Mouse (Mus musculus) layer of hippocampus, adult 2 months (tissue): ENCODE data around the gene Gm3336. TPM values are rescaled to one million over a fixed set of nuclear protein-coding genes. Genes with fewer than 3 reads are reported as not detected.

ENCODE experiments used
- DNase-seq, 2 experiments: peaks; one replicate each; pipeline ENCODE4 v3.0.0; 2022; ENCODE audit warnings: low spot score in 2 of 2
- H3K27ac ChIP-seq: fragments of 200-600 bp; 2 replicates; pipeline ENCODE4 v1.8.1; 2022
- H3K4me3 ChIP-seq: fragments of 200-600 bp; 2 replicates; pipeline ENCODE4 v1.8.1; 2022; ENCODE audit warnings: mild to moderate bottlenecking
- CTCF ChIP-seq: fragments of 200-600 bp; conservative IDR thresholded peaks from 2 replicates; pipeline ENCODE4 v1.8.1; 2022; ENCODE audit warnings: antibody characterized with exemption, mild to moderate bottlenecking, moderate library complexity
- total RNA-seq, 2 experiments: library from RNA; stranded (reverse); gene quantifications; 2 replicates each; pipeline ENCODE4 v1.2.3; 2021

Gm3336 gene
- total RNA-seq, 2 experiments from 2014 or later = not detected

DNA sequence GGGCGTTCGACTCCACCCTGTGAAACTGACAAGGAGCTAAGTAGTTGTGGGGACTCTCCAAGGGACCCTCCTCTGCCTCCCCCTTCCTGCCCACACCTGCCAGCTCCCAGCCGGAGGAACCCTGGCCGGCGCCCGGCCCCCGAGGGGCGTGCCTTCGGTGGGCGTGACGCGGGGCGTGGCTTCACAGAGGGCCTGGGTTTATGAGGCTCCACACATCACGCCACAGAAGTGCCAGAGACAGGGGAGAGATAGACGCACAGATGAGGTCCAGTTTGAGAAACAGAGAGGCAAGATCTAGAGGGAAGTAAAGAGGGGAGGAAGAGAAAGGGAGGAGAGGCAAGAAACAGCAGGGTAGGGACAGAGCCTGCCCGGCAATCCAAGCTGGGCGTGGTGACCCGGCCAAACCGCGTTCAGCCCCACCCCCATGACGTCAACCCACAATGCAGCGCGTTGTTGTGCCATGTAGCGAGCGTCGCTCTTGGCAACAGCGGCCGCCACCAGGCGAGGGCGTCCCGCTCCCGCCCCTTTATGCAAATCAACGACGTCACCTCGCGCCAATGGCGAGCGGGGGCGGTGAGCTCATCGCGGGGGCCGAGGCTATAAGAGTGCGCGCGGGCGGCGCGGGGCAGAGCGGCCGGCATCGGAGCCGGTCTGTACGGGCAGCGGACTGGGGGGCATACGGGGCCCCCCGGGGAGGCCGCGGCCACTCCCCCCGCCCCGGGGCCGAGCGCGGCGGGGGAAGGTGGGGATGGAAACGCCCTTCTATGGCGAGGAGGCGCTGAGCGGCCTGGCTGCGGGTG, 19.8 kb upstream of the Gm3336 start, which contains the start of gene Jund:
Gene Jund, plus strand, starts transcription at position 640 of the 800 bp plus-strand sequence.
- no peak for TF ChIP-seq CTCF

GRCm38 (mm10) chr8:70699116-70699833, 19.1 kb upstream of the Gm3336 start:
- TF ChIP-seq CTCF = no peak; the same call in 1 of the 2 replicates
- Histone ChIP-seq H3K4me3 (peak overlapping the region; percentile 94), H3K27ac (peak overlapping the region; percentile 100)
- DNase-seq = peak in 1 of 2 experiments; percentile 27

More for the DNA sequence above, 19.8 kb upstream of the Gm3336 start, which contains the start of gene Jund:
- peak; percentile 98 for DNase-seq
- peak within 1 kb of the TSS; percentile 100 for H3K27ac ChIP-seq
- peak within 1 kb of the TSS; percentile 94 for H3K4me3 ChIP-seq

- no peak for TF ChIP-seq CTCF
- H3K4me3 ChIP-seq = peak overlapping the region; percentile 94
- H3K27ac ChIP-seq = peak overlapping the region; percentile 100
- DNase-seq = peak; percentile 69 to 74
These were observed 18.3 kb upstream of the Gm3336 start for GRCm38 (mm10) chr8:70699834-70700554.

DNA sequence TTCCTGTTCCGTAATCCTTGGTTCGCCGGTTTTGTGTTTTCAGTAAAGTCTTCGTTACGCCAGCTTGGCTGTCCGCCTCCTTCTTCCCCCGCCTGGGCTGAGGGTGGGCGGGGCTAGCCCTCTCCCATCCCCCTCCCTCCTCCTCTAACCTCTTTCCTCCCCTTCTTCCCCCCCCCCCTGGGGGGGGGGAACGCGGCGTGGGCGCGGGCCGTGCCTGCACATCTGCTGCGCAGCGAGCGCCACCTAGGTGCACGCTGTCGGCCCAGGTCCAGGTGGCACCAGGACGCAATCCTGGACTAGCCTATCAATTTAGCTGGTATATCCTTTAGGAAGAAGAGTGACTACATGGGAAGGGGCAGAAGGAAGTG, 17.8 kb upstream of the Gm3336 start:
- peak; percentile 78 for TF ChIP-seq CTCF
- H3K27ac ChIP-seq = peak overlapping the region; percentile 100
- DNase-seq = peak; percentile 79 to 84
- H3K4me3 ChIP-seq = peak overlapping the region; percentile 94

DNA sequence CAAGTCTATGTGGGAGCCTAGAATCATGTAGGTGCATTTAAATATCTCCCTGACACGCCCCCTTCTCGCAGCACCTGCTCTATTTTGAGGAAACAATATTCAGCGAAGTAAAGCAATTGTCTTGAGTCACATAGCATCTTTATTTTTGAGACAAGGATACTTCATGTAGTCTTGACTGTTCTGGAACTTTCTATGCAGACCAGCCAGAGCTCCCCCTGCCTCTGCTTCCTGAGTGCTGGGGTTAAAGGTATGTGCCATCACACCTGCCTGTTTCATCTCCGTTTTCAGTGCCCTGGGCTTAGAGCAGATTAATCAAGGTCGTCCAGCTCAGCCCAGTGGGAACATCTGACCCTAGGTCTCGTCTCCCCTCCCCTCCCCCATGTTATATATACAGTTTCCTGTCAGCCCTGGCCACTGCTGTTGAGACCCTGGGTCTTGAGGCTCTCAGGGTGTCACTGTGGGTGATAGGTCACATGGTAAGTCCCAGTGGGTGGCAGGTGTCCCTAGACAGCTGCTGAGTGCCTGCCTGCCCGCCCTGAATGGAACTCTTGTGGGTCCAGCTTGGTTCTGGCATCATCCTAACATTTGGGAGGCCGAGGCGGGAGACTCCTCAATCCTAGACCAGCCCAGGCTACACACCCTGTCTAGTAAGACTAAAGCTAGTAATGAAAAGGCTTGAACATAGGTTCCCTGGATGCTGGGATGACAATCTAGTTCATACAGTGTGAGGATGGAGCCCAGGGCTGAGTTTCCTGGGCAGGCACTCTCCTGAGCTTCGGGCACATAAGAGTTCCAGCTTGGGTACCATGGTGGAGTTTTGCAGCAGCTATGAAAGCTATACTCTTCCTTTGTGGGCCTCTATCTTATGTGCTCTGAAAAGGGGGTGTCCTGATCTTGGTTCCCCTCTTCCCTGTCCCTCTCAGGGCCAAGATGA, 17.0 kb upstream of the Gm3336 start:
- peak overlapping the region; percentile 94 for H3K4me3 ChIP-seq
- DNase-seq = no peak
- peak overlapping the region; percentile 100 for H3K27ac ChIP-seq
- TF ChIP-seq CTCF = no peak

DNA sequence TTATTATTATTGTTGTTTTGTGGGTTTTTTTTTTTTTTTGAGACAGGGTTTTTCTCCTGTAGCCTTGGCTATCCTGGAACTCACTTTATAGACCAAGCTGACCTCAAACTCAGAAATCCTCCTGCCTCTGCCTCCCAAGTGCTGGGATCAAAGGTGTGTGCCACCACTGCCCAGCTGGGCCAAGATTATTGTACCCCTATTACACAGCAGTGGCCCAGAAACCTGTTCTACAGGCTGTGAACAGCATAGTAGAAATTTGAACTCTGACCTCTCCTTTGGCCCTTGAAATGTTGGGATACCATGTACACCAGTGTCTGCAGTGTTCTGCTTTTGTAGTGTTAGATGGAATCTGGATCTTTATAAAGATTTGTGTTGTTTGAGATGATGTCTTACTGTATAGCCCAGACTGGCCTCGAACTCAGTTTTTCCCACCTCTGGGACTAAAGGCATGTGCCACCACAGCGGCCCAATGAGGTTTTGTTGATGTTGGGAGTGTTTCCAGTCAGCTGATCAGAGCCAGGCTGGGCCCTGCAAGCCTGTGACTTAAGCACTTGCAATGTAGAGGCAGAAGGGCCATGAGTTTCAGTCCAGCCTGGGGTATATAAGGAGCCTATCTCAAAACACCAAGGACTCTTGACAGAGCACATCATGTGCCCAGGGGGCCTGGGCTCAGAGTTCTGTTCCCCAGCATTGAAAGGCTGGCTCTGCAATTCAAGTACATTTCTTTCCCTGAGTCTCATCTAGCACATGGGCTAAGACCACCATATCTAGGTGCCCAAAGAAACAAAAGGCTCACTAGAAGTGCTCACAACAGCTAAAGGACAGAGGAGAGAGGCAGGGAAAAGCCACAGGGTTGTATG, 16.1 kb upstream of the Gm3336 start:
- DNase-seq = no peak

DNA sequence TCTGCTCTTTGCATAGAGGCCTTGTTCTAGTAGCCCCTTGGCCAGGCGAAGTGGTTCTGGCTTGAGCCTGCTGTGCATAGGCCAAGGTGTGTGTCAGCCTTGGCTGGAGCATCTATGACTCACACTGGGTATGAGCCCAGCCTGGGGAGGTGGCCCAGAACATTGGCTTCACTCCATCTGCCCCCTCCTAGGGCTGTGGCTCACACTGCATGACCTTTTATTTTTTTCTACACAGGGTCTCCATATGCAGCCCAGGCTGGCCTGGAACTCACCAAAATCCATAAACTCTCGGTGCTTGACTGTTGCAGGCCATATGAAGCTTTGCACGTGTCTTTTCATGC, 15.5 kb upstream of the Gm3336 start:
- no peak for TF ChIP-seq CTCF
- Histone ChIP-seq H3K27ac (peak overlapping the region; percentile 64; the same call in 1 of the 2 replicates), H3K4me3 (no peak overlapping the region)
- peak in 1 of 2 experiments; percentile 55 for DNase-seq

More for the DNA sequence above, 16.1 kb upstream of the Gm3336 start:
- TF ChIP-seq CTCF = no peak
- no peak overlapping the region for H3K4me3 ChIP-seq
- H3K27ac ChIP-seq = peak overlapping the region; percentile 64

GRCm38 (mm10) chr8:70703287-70703686, 15.1 kb upstream of the Gm3336 start, which contains the start of gene Iqcn:
Gene Iqcn, plus strand, starts transcription at chr8:70703457.
- no peak for DNase-seq
- Histone ChIP-seq H3K27ac (peak within 1 kb of the TSS; percentile 64), H3K4me3 (no peak within 1 kb of the TSS)
- TF ChIP-seq CTCF = no peak

DNA sequence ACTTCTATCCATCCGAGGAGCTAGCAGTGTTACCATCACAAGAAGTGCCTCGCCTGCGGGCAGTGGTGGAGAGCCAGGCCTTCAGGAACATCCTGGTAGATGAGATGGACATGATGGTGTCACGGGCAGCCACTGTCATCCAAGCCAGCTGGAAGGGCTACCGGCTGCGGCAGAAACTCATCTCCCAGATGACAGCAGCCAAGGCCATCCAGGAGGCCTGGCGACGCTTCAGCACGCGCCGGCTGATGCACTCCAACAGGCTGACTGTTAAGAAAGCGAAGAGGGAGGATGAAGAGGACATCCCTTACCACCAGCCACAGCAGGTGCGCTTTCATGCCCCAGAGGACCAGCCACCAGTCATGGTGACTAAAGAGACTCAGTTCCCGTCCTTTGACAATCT, 10.1 kb upstream of the Gm3336 start:
- H3K27ac ChIP-seq = no peak overlapping the region
- TF ChIP-seq CTCF = no peak
- DNase-seq = no peak
- no peak overlapping the region for H3K4me3 ChIP-seq

GRCm38 (mm10) chr8:70709794-70710193, 8.5 kb upstream of the Gm3336 start:
- no peak for DNase-seq
- no peak for TF ChIP-seq CTCF
- H3K4me3 ChIP-seq = no peak overlapping the region
- no peak overlapping the region for H3K27ac ChIP-seq

GRCm38 (mm10) chr8:70710296-70710695, 8.0 kb upstream of the Gm3336 start:
- no peak overlapping the region for H3K27ac ChIP-seq
- no peak for TF ChIP-seq CTCF
- H3K4me3 ChIP-seq = no peak overlapping the region
- DNase-seq = no peak
